Mouse (Mus musculus): ENCODE data around the gene Lrr1. TPM values are rescaled to one million over a fixed set of nuclear protein-coding genes. Genes with fewer than 3 reads are reported as not detected.

The Lrr1 gene
- polyA plus RNA-seq, 1 experiment from 2014 or later = 5.1 TPM

Small RNA genes within 50 kb of the gene (microRNA-seq; reads per million reads assigned to microRNA genes)
- gene Gm47287 (not detected), gene Gm47295 (not detected)

Other genes starting within 250 kb of the Lrr1 start
- gene Rps29, start 9.6 kb upstream of the Lrr1 start, polyA plus RNA-seq (2015; fragmentation: Nextera tagmentation; extraction: Ambion mirVana) = 1,017 and 1,154 TPM in 2 replicates
- 422 and 474 TPM in 2 replicates for gene Rpl36al, start 15.3 kb downstream of the Lrr1 start, polyA plus RNA-seq (2015; fragmentation: Nextera tagmentation; extraction: Ambion mirVana)
- gene Mgat2, start 15.3 kb downstream of the Lrr1 start, polyA plus RNA-seq (2015; fragmentation: Nextera tagmentation; extraction: Ambion mirVana) = 38.5 and 42.2 TPM in 2 replicates
- gene Gm49383, start 28.3 kb downstream of the Lrr1 start, polyA plus RNA-seq (2015; fragmentation: Nextera tagmentation; extraction: Ambion mirVana) = 18.1 and 18.2 TPM in 2 replicates
- 7.0 and 7.6 TPM in 2 replicates for gene Dnaaf2, start 29.6 kb downstream of the Lrr1 start, polyA plus RNA-seq (2015; fragmentation: Nextera tagmentation; extraction: Ambion mirVana)
- gene Gm49384, start 35.5 kb downstream of the Lrr1 start, polyA plus RNA-seq (2015; fragmentation: Nextera tagmentation; extraction: Ambion mirVana) = 15.1 and 16.3 TPM in 2 replicates
- gene Pole2, start 59.4 kb downstream of the Lrr1 start, polyA plus RNA-seq (2015; fragmentation: Nextera tagmentation; extraction: Ambion mirVana) = 4.1 and 7.1 TPM in 2 replicates
- 8.4 and 9.8 TPM in 2 replicates for gene Klhdc1, start 72.4 kb downstream of the Lrr1 start, polyA plus RNA-seq (2015; fragmentation: Nextera tagmentation; extraction: Ambion mirVana)
- 293 and 300 TPM in 2 replicates for gene Klhdc2, start 127.9 kb downstream of the Lrr1 start, polyA plus RNA-seq (2015; fragmentation: Nextera tagmentation; extraction: Ambion mirVana)
- gene Nemf, start 188.4 kb downstream of the Lrr1 start, polyA plus RNA-seq (2015; fragmentation: Nextera tagmentation; extraction: Ambion mirVana) = 96.5 and 100 TPM in 2 replicates
- gene Arf6, start 203.3 kb downstream of the Lrr1 start, polyA plus RNA-seq (2015; fragmentation: Nextera tagmentation; extraction: Ambion mirVana) = 32.6 and 34.5 TPM in 2 replicates
- 0.71 and 1.3 TPM in 2 replicates for gene Gm9887, start 203.6 kb downstream of the Lrr1 start, polyA plus RNA-seq (2015; fragmentation: Nextera tagmentation; extraction: Ambion mirVana)